Mouse (Mus musculus): ENCODE results near the gene Gm5134. TPM values are rescaled to one million over a fixed set of nuclear protein-coding genes. Genes with fewer than 3 reads are reported as not detected.

Gene Gm5134
- polyA plus RNA-seq, 1 experiment from 2014 or later = not detected

GRCm38 (mm10) chr10:76027127-76028015 lies 73.1 kb downstream of the Gm5134 start:
- ATAC-seq (no peak), DNase-seq (ENCODE audit: low spot score) (no peak)
- H3K9ac ChIP-seq (replicated peaks; ENCODE audit: low read depth) = no peak overlapping the region
- TF ChIP-seq EP300 (IDR thresholded peaks at IDR 0.05) (no peak), CTCF (IDR thresholded peaks at IDR 0.05) (peak; percentile 7; the same call in 1 of the 2 replicates)
- no peaks in the 10 kb centered on the region for H3K4me1 ChIP-seq (ENCODE audit: insufficient read depth, low read depth, low read length)
- WGBS = 50% methylated on average over 12 of the region's 12 CpGs
- H3K36me3 ChIP-seq (ENCODE audit: insufficient read depth, low read length) = no peaks in the 10 kb centered on the region
- H3K4me3 ChIP-seq (ENCODE audit: low read depth, low read length) = no peak overlapping the region
- no peak overlapping the region for H3K4me2 ChIP-seq (replicated peaks; ENCODE audit: low read depth, low read length)
- no peak overlapping the region for H3K27ac ChIP-seq (ENCODE audit: low read length)
- H3K27me3 ChIP-seq (replicated peaks; ENCODE audit: insufficient read depth, low read length) = no peaks in the 10 kb centered on the region
- no peaks in the 10 kb centered on the region for H3K9me3 ChIP-seq (ENCODE audit: low read length)

DNA sequence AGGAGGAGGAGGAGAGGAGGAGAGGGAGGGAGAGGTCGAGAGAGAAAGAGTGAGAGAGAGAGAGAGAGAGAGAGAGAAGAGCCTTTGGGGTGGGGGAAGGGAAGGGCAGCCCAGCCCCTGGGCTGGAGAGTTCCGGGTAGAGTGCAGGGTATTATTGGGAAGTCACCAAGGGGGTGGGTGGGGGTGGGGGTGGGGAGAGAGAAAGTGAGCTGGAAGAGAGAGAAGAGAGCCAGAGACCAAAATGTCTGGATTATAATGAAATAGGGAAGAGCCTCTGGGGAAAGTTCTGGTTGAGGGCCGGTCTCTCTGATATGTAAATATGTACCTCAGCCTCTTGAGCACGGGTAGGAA lies 73.7 kb downstream of the Gm5134 start:
- Histone ChIP-seq H3K9me3 (ENCODE audit: low read length) (no peaks in the 10 kb centered on the region), H3K27me3 (replicated peaks; ENCODE audit: insufficient read depth, low read length) (no peaks in the 10 kb centered on the region), H3K4me2 (replicated peaks; ENCODE audit: low read depth, low read length) (no peak overlapping the region), H3K4me3 (ENCODE audit: low read depth, low read length) (no peak overlapping the region), H3K27ac (ENCODE audit: low read length) (no peak overlapping the region), H3K4me1 (ENCODE audit: insufficient read depth, low read depth, low read length) (no peaks in the 10 kb centered on the region), H3K9ac (replicated peaks; ENCODE audit: low read depth) (no peak overlapping the region), H3K36me3 (ENCODE audit: insufficient read depth, low read length) (no peaks in the 10 kb centered on the region)
- TF ChIP-seq CTCF (IDR thresholded peaks at IDR 0.05) = no peak
- 13% methylated on average over 3 of the region's 4 CpGs for WGBS
- DNase-seq (ENCODE audit: low spot score) (peak; percentile 25), ATAC-seq (no peak)

- WGBS = 52% methylated on average over 9 of the region's 9 CpGs
- Histone ChIP-seq H3K27me3 (replicated peaks; ENCODE audit: insufficient read depth, low read length) (no peaks in the 10 kb centered on the region), H3K9ac (replicated peaks; ENCODE audit: low read depth) (no peak overlapping the region), H3K4me3 (ENCODE audit: low read depth, low read length) (no peak overlapping the region), H3K4me2 (replicated peaks; ENCODE audit: low read depth, low read length) (no peak overlapping the region), H3K36me3 (ENCODE audit: insufficient read depth, low read length) (no peaks in the 10 kb centered on the region), H3K27ac (ENCODE audit: low read length) (0 out of 2 replicates have a peak overlapping the region, but pooled peaks have one; percentile 14), H3K4me1 (ENCODE audit: insufficient read depth, low read depth, low read length) (no peaks in the 10 kb centered on the region), H3K9me3 (ENCODE audit: low read length) (no peaks in the 10 kb centered on the region)
- no peak for ATAC-seq
- no peak for TF ChIP-seq EP300 (IDR thresholded peaks at IDR 0.05)
- no peak for TF ChIP-seq CTCF (IDR thresholded peaks at IDR 0.05)
- no peak for DNase-seq (ENCODE audit: low spot score)
Measured at GRCm38 (mm10) chr10:76028396-76028795, 74.1 kb downstream of the Gm5134 start.

GRCm38 (mm10) chr10:76029276-76029675 lies 75.0 kb downstream of the Gm5134 start:
- no peak overlapping the region for H3K4me2 ChIP-seq (replicated peaks; ENCODE audit: low read depth, low read length)
- no peaks in the 10 kb centered on the region for H3K27me3 ChIP-seq (replicated peaks; ENCODE audit: insufficient read depth, low read length)
- H3K27ac ChIP-seq (ENCODE audit: low read length) = no peak overlapping the region
- H3K36me3 ChIP-seq (ENCODE audit: insufficient read depth, low read length) = no peaks in the 10 kb centered on the region
- ATAC-seq (no peak), DNase-seq (ENCODE audit: low spot score) (no peak)
- no peak for TF ChIP-seq EP300 (IDR thresholded peaks at IDR 0.05)
- no peak for TF ChIP-seq CTCF (IDR thresholded peaks at IDR 0.05)
- H3K4me1 ChIP-seq (ENCODE audit: insufficient read depth, low read depth, low read length) = no peaks in the 10 kb centered on the region
- H3K4me3 ChIP-seq (ENCODE audit: low read depth, low read length) = no peak overlapping the region
- no peak overlapping the region for H3K9ac ChIP-seq (replicated peaks; ENCODE audit: low read depth)
- no peaks in the 10 kb centered on the region for H3K9me3 ChIP-seq (ENCODE audit: low read length)
- WGBS = 70% methylated on average over 5 of the region's 5 CpGs

GRCm38 (mm10) chr10:76030496-76030895 lies 76.2 kb downstream of the Gm5134 start:
- no peak overlapping the region for H3K4me2 ChIP-seq (replicated peaks; ENCODE audit: low read depth, low read length)
- no peaks in the 10 kb centered on the region for H3K4me1 ChIP-seq (ENCODE audit: insufficient read depth, low read depth, low read length)
- H3K9me3 ChIP-seq (ENCODE audit: low read length) = no peaks in the 10 kb centered on the region
- WGBS = 54% methylated on average over 5 of the region's 5 CpGs
- H3K9ac ChIP-seq (replicated peaks; ENCODE audit: low read depth) = no peak overlapping the region
- no peak for DNase-seq (ENCODE audit: low spot score)
- TF ChIP-seq EP300 (IDR thresholded peaks at IDR 0.05) = no peak
- no peak for TF ChIP-seq CTCF (IDR thresholded peaks at IDR 0.05)
- no peaks in the 10 kb centered on the region for H3K27me3 ChIP-seq (replicated peaks; ENCODE audit: insufficient read depth, low read length)
- no peaks in the 10 kb centered on the region for H3K36me3 ChIP-seq (ENCODE audit: insufficient read depth, low read length)
- no peak overlapping the region for H3K27ac ChIP-seq (ENCODE audit: low read length)
- ATAC-seq = no peak
- H3K4me3 ChIP-seq (ENCODE audit: low read depth, low read length) = no peak overlapping the region

DNA sequence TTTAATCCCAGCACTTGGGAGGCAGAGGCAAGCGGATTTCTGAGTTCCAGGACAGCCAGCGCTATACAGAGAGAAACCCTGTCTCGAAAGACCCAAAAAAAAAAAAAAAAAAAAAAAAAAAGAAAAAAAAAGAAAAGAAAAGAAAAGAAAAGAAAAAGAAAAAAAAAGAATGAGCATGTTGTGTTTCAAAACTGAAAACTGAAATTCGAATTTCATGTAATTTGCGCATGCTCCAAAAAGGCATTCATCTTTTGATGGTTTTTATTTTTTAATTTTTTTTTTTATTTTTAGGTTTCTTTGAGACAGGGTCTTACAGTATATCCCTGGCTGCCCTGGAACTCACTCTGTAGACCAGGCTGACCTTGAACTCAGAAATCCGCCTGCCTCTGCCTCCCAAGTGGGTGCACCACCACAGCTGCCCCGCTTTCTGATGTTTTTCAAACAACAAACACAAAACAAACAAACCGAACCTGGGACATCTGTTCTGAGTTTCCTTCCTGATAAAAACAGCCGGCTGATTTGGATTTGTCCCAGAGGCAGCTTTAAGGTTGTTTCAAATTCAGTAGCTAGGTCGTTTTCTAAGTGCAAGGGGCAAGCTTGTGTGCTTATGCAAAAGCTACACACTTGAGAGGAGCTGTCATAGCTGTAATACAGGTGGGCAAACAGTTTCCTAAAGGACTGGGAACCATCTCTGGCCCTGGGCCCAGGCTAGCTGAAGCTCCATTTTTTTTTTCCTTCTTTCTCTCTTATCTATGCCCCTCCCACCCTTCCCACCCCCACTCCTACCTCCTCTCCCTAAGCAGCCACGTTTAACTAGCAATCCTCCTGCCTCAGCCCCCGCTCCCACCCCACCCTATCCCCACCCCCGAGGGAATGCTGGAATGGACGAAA lies 77.4 kb downstream of the Gm5134 start:
- no peaks in the 10 kb centered on the region for H3K9me3 ChIP-seq (ENCODE audit: low read length)
- peak overlapping the region; percentile 55 for H3K4me3 ChIP-seq (ENCODE audit: low read depth, low read length)
- ATAC-seq (peak; percentile 57), DNase-seq (ENCODE audit: low spot score) (no peak)
- WGBS = 47% methylated on average over 14 of the region's 14 CpGs
- H3K4me1 ChIP-seq (ENCODE audit: insufficient read depth, low read depth, low read length) = no peaks in the 10 kb centered on the region
- TF ChIP-seq CTCF (IDR thresholded peaks at IDR 0.05) (no peak), EP300 (IDR thresholded peaks at IDR 0.05) (no peak)
- H3K36me3 ChIP-seq (ENCODE audit: insufficient read depth, low read length) = no peaks in the 10 kb centered on the region
- H3K27ac ChIP-seq (ENCODE audit: low read length) = peak overlapping the region; percentile 51
- 0 out of 2 replicates have a peak overlapping the region, but pooled peaks have one; percentile 12 for H3K9ac ChIP-seq (replicated peaks; ENCODE audit: low read depth)
- peak overlapping the region; percentile 74 for H3K4me2 ChIP-seq (replicated peaks; ENCODE audit: low read depth, low read length)
- no peaks in the 10 kb centered on the region for H3K27me3 ChIP-seq (replicated peaks; ENCODE audit: insufficient read depth, low read length)

Measured in lung, postnatal 0 days (tissue).